Mouse (Mus musculus) spleen, adult 2 months (tissue): ENCODE measurements around the gene Ccnc.

Source experiments
- CTCF ChIP-seq: fragments of 200-500 bp; IDR thresholded peaks from 2 replicates; pipeline ENCODE4 v1.5.1; 2011; ENCODE audit warnings: mild to moderate bottlenecking, inconsistent platforms; ENCODE audit not compliant: insufficient read depth, insufficient read length, insufficient replicate concordance; ENCODE audit errors: extremely low read depth
- POLR2A ChIP-seq: fragments of 200-500 bp; IDR thresholded peaks from 2 replicates; pipeline ENCODE4 v1.6.1; 2011; ENCODE audit warnings: low read depth, low read length, inconsistent platforms

GRCm38 (mm10) chr4:21801013-21801412, 73.5 kb downstream of the Ccnc start:
- TF ChIP-seq CTCF (no peak), POLR2A (no peak)
